Mouse (Mus musculus) forebrain, embryonic 11.5 days (tissue): ENCODE measurements around the gene Skp2. TPM values are rescaled to one million over a fixed set of nuclear protein-coding genes. Genes with fewer than 3 reads are reported as not detected.

ENCODE experiments used
- ATAC-seq: fragments of 200-750 bp; cut with Nextera tagmentation; replicated peaks from 2 replicates; pipeline ENCODE4 v1.8.0; 2017; ENCODE audit warnings: moderate TSS enrichment; ENCODE audit not compliant: low FRiP score
- DNase-seq: peaks from one replicate; pipeline ENCODE4 v3.0.0-alpha.2; 2017; ENCODE audit warnings: low spot score
- H3K27ac ChIP-seq: fragments of 300-500 bp; sonication (generic); 2 replicates; pipeline ENCODE4 v1.5.1; 2014; ENCODE audit warnings: low read depth, low read length
- H3K27me3 ChIP-seq: fragments of 300-500 bp; sonication (generic); 2 replicates; pipeline ENCODE4 v1.6.1; 2014; ENCODE audit warnings: mild to moderate bottlenecking, low read length, mixed read lengths; ENCODE audit not compliant: control insufficient read depth, insufficient read depth
- H3K36me3 ChIP-seq: fragments of 300-500 bp; sonication (generic); 2 replicates; pipeline ENCODE4 v1.6.1; 2014; ENCODE audit warnings: mild to moderate bottlenecking, low read length, moderate library complexity, mixed read lengths; ENCODE audit not compliant: control insufficient read depth, insufficient read depth
- H3K4me1 ChIP-seq: fragments of 300-500 bp; sonication (generic); replicated peaks from 2 replicates; pipeline ENCODE4 v1.6.1; 2014; ENCODE audit warnings: low read length, mixed read lengths; ENCODE audit not compliant: control insufficient read depth, insufficient read depth
- H3K4me2 ChIP-seq: fragments of 300-500 bp; sonication (generic); 2 replicates; pipeline ENCODE4 v1.6.1; 2014; ENCODE audit warnings: low read depth, mild to moderate bottlenecking, low read length, moderate library complexity, mixed read lengths; ENCODE audit not compliant: severe bottlenecking
- H3K4me3 ChIP-seq: fragments of 300-500 bp; sonication (generic); 2 replicates; pipeline ENCODE4 v1.5.1; 2014; ENCODE audit warnings: low read depth, low read length
- H3K9ac ChIP-seq: fragments of 300-500 bp; sonication (generic); 2 replicates; pipeline ENCODE4 v1.6.1; 2014; ENCODE audit warnings: low read length
- H3K9me3 ChIP-seq: fragments of 300-500 bp; sonication (generic); 2 replicates; pipeline ENCODE4 v1.6.1; 2016; ENCODE audit warnings: low read length, mixed read lengths; ENCODE audit not compliant: control insufficient read depth
- WGBS: fragments of 180-500 bp; shearing (Covaris S2); extraction: QIAGEN DNeasy Blood & Tissue Kit; methylation state at CpG from one replicate; pipeline ENCODE4 v1.1.7; 2014; 5-methylcytosine and 5-hydroxymethylcytosine counted together
- polyA plus RNA-seq: library from polyadenylated mRNA; unstranded; fragments of >200 nt; fragmentation: Nextera tagmentation; extraction: Ambion mirVana; gene quantifications from 2 replicates; pipeline ENCODE4 v1.2.1, GENCODE M21; 2014

Skp2 gene
- polyA plus RNA-seq, 1 experiment from 2014 or later, result 142 TPM

DNA sequence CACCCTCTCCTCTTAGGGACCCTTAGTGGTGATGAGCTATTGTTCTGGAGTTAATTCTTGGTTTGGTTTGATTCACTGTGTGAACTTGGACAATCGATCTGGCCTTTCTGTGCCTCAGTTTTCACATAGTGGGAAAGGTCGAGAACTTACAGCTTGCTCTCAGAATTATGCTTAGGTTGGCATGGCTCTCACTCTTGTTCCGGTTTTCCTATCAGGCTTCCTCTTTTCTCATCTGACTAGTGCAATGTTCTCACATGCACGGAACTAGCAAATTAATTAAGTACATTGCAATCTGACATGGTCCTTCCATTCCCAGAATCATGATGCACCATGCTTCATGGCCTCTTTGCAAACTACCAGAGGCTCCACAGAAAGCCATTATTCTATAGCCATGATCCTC, 32.2 kb downstream of the Skp2 start:
- peaks cover 7% of the 10 kb centered on the region; the same call in 1 of the 2 replicates for H3K36me3 ChIP-seq
- DNase-seq (no peak), ATAC-seq (no peak)
- H3K9me3 ChIP-seq, result no peaks in the 10 kb centered on the region
- no peak overlapping the region for H3K4me2 ChIP-seq
- H3K9ac ChIP-seq, result no peak overlapping the region
- H3K27me3 ChIP-seq, result no peaks in the 10 kb centered on the region
- whole genome bisulfite sequencing, result 94% methylated on average over 4 of the region's 4 CpGs
- no peak overlapping the region for H3K4me3 ChIP-seq
- no peak overlapping the region for H3K27ac ChIP-seq
- H3K4me1 ChIP-seq, result no peaks in the 10 kb centered on the region

- no peak overlapping the region for H3K4me3 ChIP-seq
- no peaks in the 10 kb centered on the region for H3K9me3 ChIP-seq
- H3K27ac ChIP-seq, result no peak overlapping the region
- DNase-seq, result peak; percentile 69
- no peaks in the 10 kb centered on the region for H3K27me3 ChIP-seq
- peak; percentile 53; the same call in 1 of the 2 replicates for ATAC-seq
- no peak overlapping the region for H3K4me2 ChIP-seq
- no peak overlapping the region for H3K9ac ChIP-seq
- WGBS, result 90% methylated on average over 2 of the region's 2 CpGs
- peaks cover 13% of the 10 kb centered on the region; the same call in 1 of the 2 replicates for H3K36me3 ChIP-seq
- no peaks in the 10 kb centered on the region for H3K4me1 ChIP-seq
These were observed 35.1 kb downstream of the Skp2 start for GRCm38 (mm10) chr15:9120081-9120480.

DNA sequence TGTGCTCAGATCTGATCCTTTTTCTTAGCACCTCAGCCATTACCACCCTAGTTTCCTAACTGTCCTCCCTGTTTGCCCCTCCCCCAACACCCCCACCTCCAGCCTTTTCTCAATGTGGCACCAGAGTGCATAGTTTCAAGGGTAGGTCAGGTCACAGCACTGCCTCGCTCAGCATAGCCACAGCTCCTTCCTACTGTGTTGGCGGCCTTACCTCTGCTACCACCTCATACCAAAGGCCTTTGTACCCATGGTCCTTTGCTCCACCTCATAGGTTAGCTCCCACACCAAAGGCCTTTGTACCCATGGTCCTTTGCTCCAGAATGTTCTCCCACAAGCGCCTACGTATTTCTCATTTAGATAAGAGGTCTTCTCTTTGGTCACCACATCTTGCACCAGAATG, 36.4 kb downstream of the Skp2 start:
- 89% methylated on average over 4 of the region's 4 CpGs for WGBS
- ATAC-seq, result no peak
- Histone ChIP-seq H3K9me3 (no peaks in the 10 kb centered on the region), H3K4me2 (no peak overlapping the region), H3K4me3 (no peak overlapping the region), H3K27me3 (no peaks in the 10 kb centered on the region), H3K9ac (no peak overlapping the region), H3K36me3 (peaks cover 15% of the 10 kb centered on the region), H3K4me1 (no peaks in the 10 kb centered on the region), H3K27ac (no peak overlapping the region)
- no peak for DNase-seq

GRCm38 (mm10) chr15:9114599-9114998, 40.6 kb downstream of the Skp2 start:
- Histone ChIP-seq H3K36me3 (peaks cover 16% of the 10 kb centered on the region), H3K27ac (no peak overlapping the region), H3K9ac (no peak overlapping the region), H3K4me2 (no peak overlapping the region), H3K4me1 (no peaks in the 10 kb centered on the region), H3K27me3 (no peaks in the 10 kb centered on the region), H3K9me3 (no peaks in the 10 kb centered on the region), H3K4me3 (no peak overlapping the region)
- ATAC-seq (no peak), DNase-seq (no peak)
- 80% methylated on average over 5 of the region's 5 CpGs for WGBS

GRCm38 (mm10) chr15:9114131-9114530, 41.1 kb downstream of the Skp2 start:
- H3K9me3 ChIP-seq, result no peaks in the 10 kb centered on the region
- H3K4me2 ChIP-seq, result no peak overlapping the region
- DNase-seq (no peak), ATAC-seq (no peak)
- no peak overlapping the region for H3K4me3 ChIP-seq
- no peaks in the 10 kb centered on the region for H3K4me1 ChIP-seq
- H3K27ac ChIP-seq, result no peak overlapping the region
- H3K27me3 ChIP-seq, result no peaks in the 10 kb centered on the region
- no peak overlapping the region for H3K9ac ChIP-seq
- 93% methylated on average over 4 of the region's 4 CpGs for WGBS
- H3K36me3 ChIP-seq, result peaks cover 16% of the 10 kb centered on the region

GRCm38 (mm10) chr15:9113556-9113955, 41.7 kb downstream of the Skp2 start:
- 91% methylated on average over 9 of the region's 9 CpGs for WGBS
- H3K9me3 ChIP-seq, result no peaks in the 10 kb centered on the region
- peaks cover 13% of the 10 kb centered on the region for H3K36me3 ChIP-seq
- ATAC-seq, result no peak
- no peak for DNase-seq
- no peaks in the 10 kb centered on the region for H3K27me3 ChIP-seq
- H3K4me3 ChIP-seq, result no peak overlapping the region
- H3K27ac ChIP-seq, result no peak overlapping the region
- no peak overlapping the region for H3K4me2 ChIP-seq
- H3K9ac ChIP-seq, result no peak overlapping the region
- no peaks in the 10 kb centered on the region for H3K4me1 ChIP-seq

GRCm38 (mm10) chr15:9111648-9112047, 43.6 kb downstream of the Skp2 start:
- H3K9me3 ChIP-seq, result no peaks in the 10 kb centered on the region
- no peaks in the 10 kb centered on the region for H3K27me3 ChIP-seq
- no peak overlapping the region for H3K27ac ChIP-seq
- no peak overlapping the region for H3K4me2 ChIP-seq
- H3K9ac ChIP-seq, result no peak overlapping the region
- no peaks in the 10 kb centered on the region for H3K4me1 ChIP-seq
- no peak for DNase-seq
- ATAC-seq, result no peak
- H3K36me3 ChIP-seq, result peaks cover 10% of the 10 kb centered on the region
- WGBS, result 88% methylated on average over 3 of the region's 3 CpGs
- H3K4me3 ChIP-seq, result no peak overlapping the region

DNA sequence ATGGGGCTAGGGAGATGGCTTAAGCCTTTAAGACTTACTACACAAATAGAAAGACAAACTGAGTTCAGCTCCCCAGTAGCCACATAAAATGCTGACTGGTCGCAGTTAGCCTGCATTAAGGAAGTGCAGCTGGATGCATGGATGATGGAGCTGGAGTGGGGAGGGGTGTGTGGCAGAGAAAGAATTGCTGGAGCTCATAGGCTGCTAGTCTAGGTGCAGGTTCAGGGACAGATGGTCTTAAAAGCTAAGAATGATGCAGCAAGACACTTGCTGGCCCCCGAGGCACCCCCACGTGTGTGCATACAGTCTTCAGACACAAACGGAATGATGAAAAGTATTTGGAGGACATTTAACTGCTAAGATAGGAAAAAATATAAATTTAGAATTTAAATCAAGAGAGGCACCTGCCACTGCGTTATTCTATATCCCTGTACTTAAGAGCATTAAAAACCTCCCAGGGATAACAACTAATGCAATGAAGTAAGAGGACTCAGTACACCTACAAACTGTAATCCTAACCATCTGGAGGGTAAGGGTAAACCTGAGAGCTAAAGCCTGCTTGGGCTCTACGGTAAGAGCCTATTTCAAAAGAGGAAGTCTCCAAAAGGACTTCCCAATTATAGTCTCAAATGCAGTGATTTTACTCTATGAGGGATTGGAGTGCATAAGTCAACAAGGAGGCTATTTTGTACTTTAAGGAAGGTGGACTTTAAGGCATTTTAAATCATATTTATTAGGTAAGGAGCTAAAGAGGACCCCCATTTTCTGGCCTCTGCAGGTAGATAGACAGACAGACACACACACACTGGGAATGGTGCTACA, 44.5 kb downstream of the Skp2 start:
- Histone ChIP-seq H3K4me1 (no peaks in the 10 kb centered on the region), H3K4me2 (no peak overlapping the region), H3K9me3 (no peaks in the 10 kb centered on the region), H3K4me3 (no peak overlapping the region), H3K36me3 (peaks cover 6% of the 10 kb centered on the region), H3K27ac (no peak overlapping the region), H3K27me3 (no peaks in the 10 kb centered on the region), H3K9ac (no peak overlapping the region)
- DNase-seq (no peak), ATAC-seq (no peak)
- 90% methylated on average over 6 of the region's 6 CpGs for WGBS
